ENCODE assay signal across 8 mouse cellular contexts in the genomic region with DNA sequence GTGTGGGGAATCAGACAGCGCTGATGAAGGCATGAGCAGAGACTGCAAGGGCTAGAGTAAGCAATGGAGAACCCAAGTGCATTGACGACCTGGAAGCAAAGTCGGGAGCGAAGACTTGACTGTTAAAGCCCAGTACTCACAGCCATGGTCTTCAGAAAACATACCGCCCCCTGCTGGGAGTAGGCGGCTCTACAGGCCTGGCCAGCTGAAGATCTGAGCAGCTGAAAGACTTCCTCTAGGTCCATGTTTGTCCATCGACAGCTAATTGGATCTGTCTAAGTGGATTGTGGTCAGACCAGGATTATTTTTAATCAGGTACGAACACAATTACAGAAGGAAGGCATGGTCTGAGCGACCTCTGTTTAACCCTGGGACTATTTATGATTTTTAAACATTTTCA.
DNase-seq lines count a peak whose midpoint lies in the region; ATAC-seq and TF ChIP-seq lines count a peak whose summit lies in the region.

No protein-coding gene starts in this region.

- no peaks in the 10 kb centered on the region for H3K36me3 ChIP-seq in intestine, postnatal 0 days (ENCODE audit: control insufficient read depth, insufficient read depth)
- H3K36me3 ChIP-seq in intestine, embryonic 16.5 days (ENCODE audit: control insufficient read depth, insufficient read depth, low read length), result no peaks in the 10 kb centered on the region
- no peaks in the 10 kb centered on the region for H3K36me3 ChIP-seq in MEL (ENCODE audit: control insufficient read depth in 1 of 2, insufficient read depth in 2 of 2, low read length in 2 of 2)

- no peaks in the 10 kb centered on the region for H3K9me3 ChIP-seq in intestine, postnatal 0 days (ENCODE audit: control insufficient read depth)
- no peaks in the 10 kb centered on the region for H3K9me3 ChIP-seq in intestine, embryonic 16.5 days (ENCODE audit: control insufficient read depth, low read length)
- H3K9me3 ChIP-seq in MEL (replicated peaks; ENCODE audit: insufficient read depth, low read length), result no peaks in the 10 kb centered on the region

- no peaks in the 10 kb centered on the region for H3K79me2 ChIP-seq in MEL (ENCODE audit: control insufficient read depth, insufficient read depth, low read length, poor library complexity)

- H3K27ac ChIP-seq in intestine, postnatal 0 days (ENCODE audit: low read depth, low read length), result no peak overlapping the region
- H3K27ac ChIP-seq in intestine, embryonic 16.5 days (ENCODE audit: low read length), result no peak overlapping the region
- H3K27ac ChIP-seq in MEL (ENCODE audit: control insufficient read depth, low read depth, low read length), result no peak overlapping the region

- no peak for TF ChIP-seq RAD21 in MEL (IDR thresholded peaks at IDR 0.05; ENCODE audit: low read depth, low read length)

- TF ChIP-seq EP300 in MEL (IDR thresholded peaks at IDR 0.05; ENCODE audit: low read depth in 1 of 2, low read length in 2 of 2), result no peak

- TF ChIP-seq CTCF in intestine, postnatal 0 days (IDR thresholded peaks at IDR 0.05; ENCODE audit: low read depth), result peak; percentile 66
- TF ChIP-seq CTCF in MEL (IDR thresholded peaks at IDR 0.05 in 2 of 3, conservative IDR thresholded peaks at IDR 0.05 in 1 of 3; ENCODE audit: control insufficient read depth in 1 of 3, insufficient read depth in 1 of 3, low read depth in 2 of 3, low read length in 3 of 3, poor library complexity in 1 of 3, severe bottlenecking in 1 of 3), result peak in 2 of 3 experiments; percentile 6 to 48; a peak in 4 of 6 replicates

- no peak overlapping the region for H3K4me2 ChIP-seq in intestine, postnatal 0 days (replicated peaks; ENCODE audit: low read depth)
- H3K4me2 ChIP-seq in intestine, embryonic 16.5 days (ENCODE audit: low read depth, low read length), result no peak overlapping the region

- TF ChIP-seq POLR2A in MEL (IDR thresholded peaks at IDR 0.05; ENCODE audit: control insufficient read depth in 1 of 2, insufficient read depth in 1 of 2, low read depth in 1 of 2, low read length in 2 of 2, poor library complexity in 1 of 2), result no peak

- H3K27me3 ChIP-seq in intestine, postnatal 0 days (replicated peaks; ENCODE audit: control insufficient read depth, insufficient read depth, low read length), result no peaks in the 10 kb centered on the region
- no peaks in the 10 kb centered on the region for H3K27me3 ChIP-seq in intestine, embryonic 16.5 days (replicated peaks; ENCODE audit: control insufficient read depth, insufficient read depth, low read length)
- H3K27me3 ChIP-seq in MEL (ENCODE audit: control insufficient read depth in 1 of 2, insufficient read depth in 2 of 2, low read length in 2 of 2), result no peaks in the 10 kb centered on the region

- ATAC-seq in intestine, postnatal 0 days, result no peak
- no peak for ATAC-seq in intestine, embryonic 16.5 days
- peak; percentile 65; the same call in 1 of the 2 replicates for ATAC-seq in granulocyte monocyte progenitor cell, adult 5-6 weeks (replicated peaks; ENCODE audit: poor library complexity, severe bottlenecking)

- peak; percentile 5 for DNase-seq in 416B (ENCODE audit: low read depth)
- DNase-seq in MEL (ENCODE audit: low read depth, low spot score), result no peak
- peak; percentile 52 for DNase-seq in retina, postnatal 7 days (ENCODE audit: low read depth, low spot score)
- DNase-seq in gastrocnemius, postnatal 36 days, result no peak
- no peak for DNase-seq in urinary bladder, postnatal 4 days (ENCODE audit: low spot score in 2 of 2)

- intact Hi-C loops in gastrocnemius, postnatal 36 days (cut with DNase I), result loop anchor here (5.0 to 10.0 kb wide), 4 partner anchors 137 to 1038 kb away; no protein-coding TSS in a partner anchor

- H3K4me1 ChIP-seq in intestine, postnatal 0 days (replicated peaks; ENCODE audit: control insufficient read depth, insufficient read depth, low read length), result no peaks in the 10 kb centered on the region
- H3K4me1 ChIP-seq in intestine, embryonic 16.5 days (ENCODE audit: control insufficient read depth, insufficient read depth, low read length), result no peaks in the 10 kb centered on the region
- no peaks in the 10 kb centered on the region for H3K4me1 ChIP-seq in MEL (ENCODE audit: control insufficient read depth in 1 of 2, insufficient read depth in 2 of 2, low read length in 2 of 2)

- WGBS in intestine, postnatal 0 days, result 79% methylated on average over 9 of the region's 9 CpGs
- 82% methylated on average over 9 of the region's 9 CpGs for whole genome bisulfite sequencing in intestine, embryonic 16.5 days

- no peak overlapping the region for H3K9ac ChIP-seq in intestine, postnatal 0 days (ENCODE audit: low read depth, low read length)
- H3K9ac ChIP-seq in intestine, embryonic 16.5 days (ENCODE audit: low read depth, low read length), result no peak overlapping the region
- H3K9ac ChIP-seq in MEL (ENCODE audit: control insufficient read depth, low read depth, low read length, poor library complexity, severe bottlenecking), result no peak overlapping the region

- H3K4me3 ChIP-seq in intestine, postnatal 0 days (ENCODE audit: low read depth, low read length), result no peak overlapping the region
- no peak overlapping the region for H3K4me3 ChIP-seq in intestine, embryonic 16.5 days (ENCODE audit: low read length)
- no peak overlapping the region for H3K4me3 ChIP-seq in MEL (ENCODE audit: control insufficient read depth in 1 of 2, insufficient read depth in 1 of 2, low read depth in 2 of 2, low read length in 2 of 2)

TF ChIP-seq in MEL, 35 proteins besides CTCF, POLR2A, EP300 and RAD21:
- TF ChIP-seq GATA1 (IDR thresholded peaks at IDR 0.05; ENCODE audit: low read depth, low read length) (no peak), NELFE (IDR thresholded peaks at IDR 0.05; ENCODE audit: low read depth, low read length) (no peak), NRF1 (IDR thresholded peaks at IDR 0.05; ENCODE audit: insufficient read depth, low read depth, low read length, poor library complexity, severe bottlenecking) (no peak), SIN3A (IDR thresholded peaks at IDR 0.05; ENCODE audit: low read length) (no peak), MAX (IDR thresholded peaks at IDR 0.05; ENCODE audit: low read length) (no peak), POLR2AphosphoS5 (IDR thresholded peaks at IDR 0.05; ENCODE audit: borderline replicate concordance, low read depth, low read length) (no peak)
TF ChIP-seq in MEL: peak in this region for 0.

Comparison
In these comparisons a context has a peak if more than half of its experiments do, and no peak if none do; other contexts are left out.
1. DNase-seq: peak in 416B (single experiment) and retina, postnatal 7 days (single experiment); none in MEL (single experiment), gastrocnemius, postnatal 36 days (0 of 2) and urinary bladder, postnatal 4 days (0 of 2).